Mouse (Mus musculus) hindbrain, embryonic 10.5 days (tissue): Measurements from ENCODE around the gene Il17rb. TPM values are rescaled to one million over a fixed set of nuclear protein-coding genes. Genes with fewer than 3 reads are reported as not detected.

Experiments used
- DNase-seq: peaks from one replicate; pipeline ENCODE4 v3.0.0-alpha.2; 2017; ENCODE audit warnings: low spot score
- H3K27ac ChIP-seq: fragments of 300-500 bp; sonication (generic); 2 replicates; pipeline ENCODE4 v1.5.1; 2016; ENCODE audit warnings: mild to moderate bottlenecking, moderate library complexity
- H3K27me3 ChIP-seq: fragments of 300-500 bp; sonication (generic); 2 replicates; pipeline ENCODE4 v1.6.1; 2016; ENCODE audit warnings: mild to moderate bottlenecking; ENCODE audit not compliant: poor library complexity, insufficient read depth, severe bottlenecking
- H3K36me3 ChIP-seq: fragments of 300-500 bp; sonication (generic); 2 replicates; pipeline ENCODE4 v1.6.1; 2016; ENCODE audit warnings: mild to moderate bottlenecking, moderate library complexity
- H3K4me1 ChIP-seq: fragments of 300-500 bp; sonication (generic); replicated peaks from 2 replicates; pipeline ENCODE4 v1.6.1; 2016; ENCODE audit warnings: mild to moderate bottlenecking
- H3K4me3 ChIP-seq: fragments of 300-500 bp; sonication (generic); 2 replicates; pipeline ENCODE4 v1.5.1; 2016; ENCODE audit warnings: mild to moderate bottlenecking, moderate library complexity
- H3K9me3 ChIP-seq: fragments of 300-500 bp; sonication (generic); 2 replicates; pipeline ENCODE4 v1.6.1; 2016; ENCODE audit warnings: mild to moderate bottlenecking, moderate library complexity
- WGBS: fragments of 180-500 bp; shearing (Covaris S2); methylation state at CpG from one replicate; pipeline ENCODE4 v1.1.7; 2016; 5-methylcytosine and 5-hydroxymethylcytosine counted together
- polyA plus RNA-seq: library from polyadenylated mRNA; unstranded; fragments of >200 nt; fragmentation: Nextera tagmentation; extraction: Ambion mirVana; gene quantifications from 2 replicates; pipeline ENCODE4 v1.2.1, GENCODE M21; 2016

Gene Il17rb
- polyA plus RNA-seq, 1 experiment from 2014 or later = 1.0 TPM

DNA sequence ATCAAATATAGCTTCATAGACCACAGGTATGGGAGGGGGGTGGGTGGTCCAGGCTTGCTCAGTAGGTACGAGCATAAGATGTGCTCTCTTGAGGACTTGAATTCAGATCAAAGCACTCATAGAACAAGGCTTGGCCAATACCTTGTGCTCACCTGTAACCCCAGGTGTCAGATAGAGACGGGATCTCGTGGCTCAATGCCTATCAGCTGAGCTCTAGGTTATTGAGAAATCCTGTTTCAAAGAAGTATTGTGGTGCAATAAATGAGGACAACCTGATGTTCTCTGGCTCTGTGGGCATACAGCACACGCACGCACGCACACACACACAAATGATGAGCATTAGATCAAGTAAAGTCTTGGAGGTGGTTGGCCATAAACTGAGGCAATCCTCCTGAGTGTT, 31.8 kb downstream of the Il17rb start:
- H3K36me3 ChIP-seq = peaks cover 70% of the 10 kb centered on the region
- no peak for DNase-seq
- no peak overlapping the region for H3K27ac ChIP-seq
- 96% methylated on average over 6 of the region's 6 CpGs for WGBS
- peaks cover 10% of the 10 kb centered on the region for H3K4me1 ChIP-seq
- no peak overlapping the region for H3K4me3 ChIP-seq
- peaks cover 9% of the 10 kb centered on the region for H3K9me3 ChIP-seq
- H3K27me3 ChIP-seq = no peaks in the 10 kb centered on the region

DNA sequence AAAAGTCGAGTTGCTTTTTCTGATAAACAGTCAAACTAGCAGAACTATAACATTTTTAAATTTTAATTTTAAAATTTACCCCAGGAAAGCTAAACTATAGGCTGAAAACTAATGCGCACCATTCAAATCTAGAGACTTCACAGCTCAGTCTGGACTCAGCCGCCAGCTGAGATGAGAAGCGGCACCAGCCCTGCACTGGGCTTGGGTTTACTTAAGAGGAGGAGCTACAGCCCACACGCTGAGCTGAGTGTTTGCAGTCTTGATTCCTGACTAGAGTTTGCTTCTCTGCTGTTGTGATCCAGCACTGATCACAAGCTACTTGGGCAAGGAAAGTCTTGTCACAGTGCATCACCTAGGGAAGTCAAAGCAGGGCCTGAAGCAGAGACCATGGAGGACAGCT, 36.7 kb downstream of the Il17rb start:
- WGBS = 84% methylated on average over 5 of the region's 5 CpGs
- H3K4me1 ChIP-seq = peaks cover 22% of the 10 kb centered on the region
- no peaks in the 10 kb centered on the region for H3K9me3 ChIP-seq
- H3K27me3 ChIP-seq = no peaks in the 10 kb centered on the region
- DNase-seq = no peak
- no peak overlapping the region for H3K27ac ChIP-seq
- H3K4me3 ChIP-seq = no peak overlapping the region
- H3K36me3 ChIP-seq = peaks cover 67% of the 10 kb centered on the region

DNA sequence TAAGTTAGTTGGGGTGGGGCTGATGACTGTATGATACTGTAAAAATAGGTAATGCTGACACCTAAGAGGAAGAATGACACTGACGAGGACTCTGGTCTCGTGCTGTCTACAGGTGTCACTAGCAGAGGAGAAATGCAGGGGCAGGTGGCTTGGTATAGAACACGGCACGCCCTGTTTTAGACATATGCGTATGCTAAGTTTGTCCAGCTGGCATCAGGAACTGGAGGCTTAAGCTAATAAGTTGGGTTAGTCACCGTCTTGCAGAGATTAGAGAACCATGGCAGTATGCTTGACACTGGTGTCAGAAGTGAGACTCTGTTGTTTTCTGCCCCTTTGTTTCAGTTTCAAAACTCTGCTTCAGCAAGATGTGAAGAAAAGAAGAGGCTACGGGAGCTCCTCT, 37.2 kb downstream of the Il17rb start:
- H3K36me3 ChIP-seq = peaks cover 65% of the 10 kb centered on the region
- no peaks in the 10 kb centered on the region for H3K9me3 ChIP-seq
- H3K4me3 ChIP-seq = no peak overlapping the region
- no peak for DNase-seq
- H3K27ac ChIP-seq = no peak overlapping the region
- WGBS = 98% methylated on average over 7 of the region's 7 CpGs
- peaks cover 22% of the 10 kb centered on the region for H3K4me1 ChIP-seq
- H3K27me3 ChIP-seq = no peaks in the 10 kb centered on the region

DNA sequence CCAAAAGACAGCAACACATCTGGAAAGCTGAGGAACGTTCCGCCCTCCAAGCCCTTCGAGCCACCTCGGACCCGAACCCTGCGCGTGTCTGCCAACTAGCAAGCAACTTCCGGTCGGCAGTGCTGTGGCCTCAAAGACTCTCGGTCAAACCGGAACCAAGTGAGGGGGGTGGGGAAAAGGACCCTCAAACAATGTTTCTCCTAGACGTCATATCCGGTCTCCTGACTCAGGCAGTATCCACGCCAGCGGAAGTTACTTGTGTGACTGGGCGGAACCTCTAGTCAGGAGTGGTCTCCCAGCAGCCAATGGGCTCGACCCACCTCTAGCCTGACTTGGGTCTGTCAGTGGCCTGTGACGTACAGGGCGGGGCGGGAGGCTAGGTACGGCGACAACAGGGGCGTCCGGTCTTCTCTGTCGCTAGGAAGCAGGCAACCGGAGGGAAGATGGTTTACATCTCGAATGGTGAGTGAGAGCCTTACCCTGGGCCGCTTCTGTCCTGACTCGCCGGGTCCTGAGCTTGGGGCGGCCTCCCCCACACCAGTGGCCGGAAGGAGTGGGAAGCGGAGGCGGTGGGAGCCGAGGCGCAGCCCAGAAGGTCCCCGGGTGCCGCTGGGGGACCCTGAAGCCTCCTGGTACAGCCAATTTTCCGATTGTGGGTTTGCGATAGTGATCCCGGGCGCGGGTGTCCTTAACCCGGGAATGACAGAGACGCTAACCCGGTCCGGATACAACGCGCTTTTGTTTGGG, 40.4 kb downstream of the Il17rb start, which contains the start of gene Selenok:
Gene Selenok (plus strand): TSS at position 234 of the 747 bp plus-strand sequence.
- Histone ChIP-seq H3K27ac (peak within 1 kb of the TSS; percentile 94), H3K4me3 (peak within 1 kb of the TSS; percentile 94), H3K36me3 (peaks cover 33% of the 10 kb centered on the region), H3K27me3 (no peaks in the 10 kb centered on the region), H3K9me3 (no peaks in the 10 kb centered on the region), H3K4me1 (peaks cover 22% of the 10 kb centered on the region)
- WGBS = under 1% methylated on average over 49 of the region's 49 CpGs
- peak; percentile 97 for DNase-seq

DNA sequence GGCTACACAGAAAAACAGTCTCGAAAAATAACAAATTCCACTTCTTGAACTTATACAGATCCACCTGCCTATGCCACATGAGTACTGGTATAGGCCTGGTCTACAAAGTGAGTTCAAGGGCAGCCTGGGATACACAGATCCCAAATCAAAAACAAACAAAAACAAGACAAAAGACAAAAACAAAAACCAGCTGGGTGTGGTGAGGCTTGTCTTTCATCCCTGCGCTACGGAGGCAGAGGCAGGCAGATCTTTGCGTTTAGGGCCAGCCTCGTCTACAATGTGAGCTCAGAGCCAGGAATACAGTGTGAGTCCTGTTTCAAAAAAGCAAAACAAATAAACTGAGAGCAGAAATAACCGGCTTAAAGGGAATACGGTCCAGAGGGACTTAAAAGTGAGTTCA, 41.1 kb downstream of the Il17rb start:
- DNase-seq = no peak
- peak overlapping the region; percentile 94 for H3K27ac ChIP-seq
- H3K27me3 ChIP-seq = no peaks in the 10 kb centered on the region
- H3K4me1 ChIP-seq = peaks cover 22% of the 10 kb centered on the region
- no peaks in the 10 kb centered on the region for H3K9me3 ChIP-seq
- peaks cover 26% of the 10 kb centered on the region for H3K36me3 ChIP-seq
- WGBS = 65% methylated on average over 7 of the region's 7 CpGs
- H3K4me3 ChIP-seq = peak overlapping the region; percentile 94

DNA sequence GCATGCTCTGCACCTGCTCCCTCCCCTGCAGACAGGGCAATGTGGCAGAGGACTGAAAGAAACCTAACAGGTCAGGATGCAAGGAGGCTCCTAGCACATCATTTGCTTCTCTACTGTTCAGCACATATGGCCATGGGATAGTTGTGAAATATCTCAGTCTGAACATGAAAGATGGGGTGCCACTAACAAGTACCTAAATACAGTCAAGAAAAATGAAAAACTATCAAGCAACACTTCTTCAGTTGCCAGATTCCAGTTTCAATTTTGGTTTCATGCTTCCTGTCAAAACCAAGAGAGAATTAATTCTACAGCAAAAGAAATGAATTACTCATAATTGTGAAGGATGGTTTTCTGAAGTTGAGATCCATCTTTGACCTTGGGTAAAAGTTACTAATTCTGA, 51.3 kb downstream of the Il17rb start:
- no peaks in the 10 kb centered on the region for H3K4me1 ChIP-seq
- no peak overlapping the region for H3K27ac ChIP-seq

DNA sequence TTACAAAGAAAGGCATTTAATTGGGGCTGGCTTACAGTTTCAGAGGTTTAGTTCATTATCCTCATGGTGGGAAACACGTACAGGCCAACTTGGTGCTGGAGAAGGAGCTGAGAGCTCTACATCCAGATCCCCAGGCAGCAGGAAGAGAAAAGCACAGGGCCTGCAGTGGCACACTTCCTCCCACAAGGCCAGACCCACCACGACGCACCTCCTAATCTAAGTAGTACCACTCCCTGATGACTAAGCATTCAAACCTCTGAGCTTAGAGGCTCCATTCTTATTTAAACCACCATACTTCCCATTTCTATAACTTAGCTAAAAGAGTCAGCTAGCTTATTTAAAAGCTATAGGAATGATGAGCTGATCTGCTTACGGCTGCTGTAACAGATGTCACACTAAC, 57.9 kb downstream of the Il17rb start:
- no peaks in the 10 kb centered on the region for H3K36me3 ChIP-seq
- DNase-seq = no peak
- H3K27me3 ChIP-seq = no peaks in the 10 kb centered on the region
- H3K27ac ChIP-seq = no peak overlapping the region
- H3K4me3 ChIP-seq = no peak overlapping the region
- WGBS = 89% methylated on average over 4 of the region's 4 CpGs
- H3K4me1 ChIP-seq = no peaks in the 10 kb centered on the region
- no peaks in the 10 kb centered on the region for H3K9me3 ChIP-seq

More for the DNA sequence above, 51.3 kb downstream of the Il17rb start:
- H3K9me3 ChIP-seq = no peaks in the 10 kb centered on the region
- no peak for DNase-seq
- no peaks in the 10 kb centered on the region for H3K36me3 ChIP-seq
- H3K27me3 ChIP-seq = no peaks in the 10 kb centered on the region
- H3K4me3 ChIP-seq = no peak overlapping the region

DNA sequence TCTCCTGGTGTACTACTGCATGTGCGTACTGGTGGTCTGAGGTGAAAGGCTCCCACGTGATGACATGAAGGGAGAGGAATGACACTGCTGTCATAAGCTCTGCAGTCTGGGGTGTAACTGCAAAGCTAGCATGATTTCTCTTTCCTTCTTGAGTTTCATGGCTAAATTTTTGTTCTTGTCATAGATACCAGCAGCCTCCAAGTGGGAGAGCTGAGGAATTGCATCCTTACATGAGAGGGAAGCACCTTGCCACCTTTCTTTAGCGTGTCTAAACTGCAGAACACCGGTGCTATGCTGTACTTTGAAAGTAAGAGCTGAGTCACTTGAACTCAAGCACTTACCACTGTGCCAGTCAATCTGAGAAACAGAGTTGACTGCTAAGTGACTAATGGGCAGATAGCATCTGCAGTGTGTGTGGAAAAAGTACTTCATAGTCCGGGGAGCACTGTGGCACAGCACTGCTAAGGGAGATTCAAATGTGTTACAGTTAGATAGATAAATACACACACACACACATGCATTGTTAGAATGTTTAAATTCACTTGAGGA, 61.9 kb downstream of the Il17rb start:
- no peak overlapping the region for H3K27ac ChIP-seq
- DNase-seq = no peak
- no peaks in the 10 kb centered on the region for H3K27me3 ChIP-seq
- 79% methylated on average over 5 of the region's 5 CpGs for WGBS
- no peak overlapping the region for H3K4me3 ChIP-seq
- no peaks in the 10 kb centered on the region for H3K4me1 ChIP-seq
- no peaks in the 10 kb centered on the region for H3K9me3 ChIP-seq
- no peaks in the 10 kb centered on the region for H3K36me3 ChIP-seq

Other genes starting within 250 kb of the Il17rb start
- gene Selenok, start 40.6 kb downstream of the Il17rb start, polyA plus RNA-seq = 315 and 388 TPM in 2 replicates
- 89.1 and 92.4 TPM in 2 replicates for gene Actr8, start 30.6 kb downstream of the Il17rb start, polyA plus RNA-seq
- 0.09 and 0.11 TPM in 2 replicates for gene Chdh, start 127 bp upstream of the Il17rb start, polyA plus RNA-seq